35 mouse cellular contexts compared by ENCODE assay signal in genomic region chr9:49384041-49384440, GRCm38 (mm10). TPM values are rescaled to one million over a fixed set of nuclear protein-coding genes. Genes with fewer than 3 reads are reported as not detected.
A peak's percentile ranks its signal among the peaks of the same experiment; 100 is the strongest.
DNase-seq lines count a peak whose midpoint lies in the region; ATAC-seq and TF ChIP-seq lines count a peak whose summit lies in the region.
"Had no signal": no experiment of that assay in that cellular context is flagged by ENCODE, and none has a peak within 500 bp of the region (broad histone marks: within the 10 kb centered on the region; RNA-seq: fewer than 3 reads in every experiment).

No protein-coding gene starts in this region.

- WGBS in midbrain, embryonic 11.5 days, result 13% methylated on average over 3 of the region's 3 CpGs
- 23% methylated on average over 3 of the region's 3 CpGs for WGBS in midbrain, postnatal 0 days
- WGBS in hindbrain, postnatal 0 days, result 18% methylated on average over 3 of the region's 3 CpGs
- WGBS in neural tube, embryonic 13.5 days, result 26% methylated on average over 3 of the region's 3 CpGs

- 0 out of 2 replicates have a peak, but pooled peaks have one; percentile 38 for ATAC-seq in midbrain, embryonic 11.5 days (ENCODE audit: low FRiP score)
- ATAC-seq in midbrain, postnatal 0 days (ENCODE audit: low FRiP score), result no peak
- ATAC-seq in hindbrain, postnatal 0 days, result no peak
- ATAC-seq in neural tube, embryonic 13.5 days (ENCODE audit: low read depth), result peak; percentile 61; the same call in 1 of the 2 replicates
- ATAC-seq: activated CD4-positive, CD25-positive, alpha-beta regulatory T cell, adult 4 months; forebrain, embryonic 16.5 days had no signal

- peak; percentile 14 for DNase-seq in adrenal gland, postnatal 14 days
- DNase-seq in adrenal gland, postnatal 4 days (ENCODE audit: low spot score in 2 of 2), result no peak
- DNase-seq in midbrain, embryonic 11.5 days (ENCODE audit: low spot score, missing footprints), result no peak
- no peak for DNase-seq in midbrain, postnatal 0 days (ENCODE audit: low spot score)
- peak; percentile 21 for DNase-seq in hindbrain, postnatal 0 days (ENCODE audit: low spot score)
- no peak for DNase-seq in layer of hippocampus, postnatal 14 days (ENCODE audit: low spot score in 2 of 2)
- no peak for DNase-seq in layer of hippocampus, adult 18-20 months (ENCODE audit: low spot score in 2 of 2)
- DNase-seq: adrenal gland, adult 8-10 months; cerebellum, adult 8-10 months; cerebellum, postnatal 36 days; gastrocnemius, postnatal 14 days; heart, adult 18-20 months; kidney, adult 2 months; kidney, postnatal 10 days; layer of hippocampus, postnatal 36 days; lung, postnatal 4 days; retina, postnatal 1 day; thymus, postnatal 36 days had no signal

- TF ChIP-seq CTCF in midbrain, postnatal 0 days (IDR thresholded peaks at IDR 0.05), result no peak
- TF ChIP-seq CTCF in hindbrain, postnatal 0 days (IDR thresholded peaks at IDR 0.05; ENCODE audit: low read depth), result no peak

- H3K4me3 ChIP-seq in midbrain, embryonic 11.5 days (ENCODE audit: low read depth, low read length), result no peak overlapping the region
- H3K4me3 ChIP-seq in midbrain, postnatal 0 days (ENCODE audit: low read depth, low read length), result no peak overlapping the region
- H3K4me3 ChIP-seq in hindbrain, postnatal 0 days (ENCODE audit: low read length), result no peak overlapping the region
- H3K4me3 ChIP-seq in neural tube, embryonic 13.5 days, result no peak overlapping the region
- H3K4me3 ChIP-seq: forebrain, embryonic 10.5 days; heart, embryonic 13.5 days; layer of hippocampus, adult 2 months had no signal

- no peaks in the 10 kb centered on the region for H3K9me3 ChIP-seq in midbrain, embryonic 11.5 days (ENCODE audit: control insufficient read depth, low read length)
- no peaks in the 10 kb centered on the region for H3K9me3 ChIP-seq in midbrain, postnatal 0 days (ENCODE audit: low read length)
- no peaks in the 10 kb centered on the region for H3K9me3 ChIP-seq in hindbrain, postnatal 0 days (ENCODE audit: low read length)
- H3K9me3 ChIP-seq in neural tube, embryonic 13.5 days, result no peaks in the 10 kb centered on the region
- H3K9me3 ChIP-seq: forebrain, embryonic 10.5 days; heart, embryonic 13.5 days had no signal

- no peaks in the 10 kb centered on the region for H3K36me3 ChIP-seq in midbrain, embryonic 11.5 days (ENCODE audit: control insufficient read depth, insufficient read depth, low read length)
- H3K36me3 ChIP-seq in midbrain, postnatal 0 days (ENCODE audit: insufficient read depth, low read length), result no peaks in the 10 kb centered on the region
- H3K36me3 ChIP-seq in hindbrain, postnatal 0 days (ENCODE audit: insufficient read depth, low read length), result no peaks in the 10 kb centered on the region
- H3K36me3 ChIP-seq in neural tube, embryonic 13.5 days, result no peaks in the 10 kb centered on the region
- H3K36me3 ChIP-seq: forebrain, embryonic 10.5 days; heart, embryonic 13.5 days had no signal

- H3K4me2 ChIP-seq in midbrain, embryonic 11.5 days, result no peak overlapping the region
- H3K4me2 ChIP-seq in midbrain, postnatal 0 days (ENCODE audit: low read depth, low read length, poor library complexity, severe bottlenecking), result no peak overlapping the region
- no peak overlapping the region for H3K4me2 ChIP-seq in hindbrain, postnatal 0 days (ENCODE audit: low read depth, low read length)
- H3K4me2 ChIP-seq in neural tube, embryonic 13.5 days, result no peak overlapping the region
- H3K4me2 ChIP-seq: heart, embryonic 13.5 days had no signal

- no peak overlapping the region for H3K27ac ChIP-seq in midbrain, embryonic 11.5 days (ENCODE audit: low read depth, low read length)
- H3K27ac ChIP-seq in midbrain, postnatal 0 days (ENCODE audit: low read depth, low read length), result no peak overlapping the region
- H3K27ac ChIP-seq in hindbrain, postnatal 0 days, result no peak overlapping the region
- 0 out of 2 replicates have a peak overlapping the region, but pooled peaks have one; percentile 28 for H3K27ac ChIP-seq in neural tube, embryonic 13.5 days (replicated peaks)
- H3K27ac ChIP-seq: forebrain, embryonic 10.5 days; heart, embryonic 13.5 days; layer of hippocampus, adult 2 months had no signal

- H3K27me3 ChIP-seq in midbrain, embryonic 11.5 days (ENCODE audit: control insufficient read depth, insufficient read depth, low read length), result no peaks in the 10 kb centered on the region; the same call in 1 of the 2 replicates
- H3K27me3 ChIP-seq in midbrain, postnatal 0 days (ENCODE audit: insufficient read depth, low read length), result no peaks in the 10 kb centered on the region
- no peaks in the 10 kb centered on the region for H3K27me3 ChIP-seq in hindbrain, postnatal 0 days (ENCODE audit: insufficient read depth, low read length)
- no peaks in the 10 kb centered on the region for H3K27me3 ChIP-seq in neural tube, embryonic 13.5 days

- H3K9ac ChIP-seq in midbrain, embryonic 11.5 days (ENCODE audit: low read length), result no peak overlapping the region
- no peak overlapping the region for H3K9ac ChIP-seq in midbrain, postnatal 0 days (replicated peaks; ENCODE audit: low read length, poor library complexity, severe bottlenecking)
- H3K9ac ChIP-seq in hindbrain, postnatal 0 days (replicated peaks; ENCODE audit: low read length), result no peak overlapping the region
- H3K9ac ChIP-seq in neural tube, embryonic 13.5 days, result no peak overlapping the region
- H3K9ac ChIP-seq: heart, embryonic 13.5 days had no signal

- H3K4me1 ChIP-seq in midbrain, embryonic 11.5 days (ENCODE audit: control insufficient read depth, insufficient read depth, low read length), result peaks cover 4% of the 10 kb centered on the region; the same call in 1 of the 2 replicates
- H3K4me1 ChIP-seq in midbrain, postnatal 0 days (ENCODE audit: insufficient read depth, low read length), result no peaks in the 10 kb centered on the region
- no peaks in the 10 kb centered on the region for H3K4me1 ChIP-seq in hindbrain, postnatal 0 days (ENCODE audit: insufficient read depth, low read length)
- H3K4me1 ChIP-seq in neural tube, embryonic 13.5 days (replicated peaks), result peaks cover 6% of the 10 kb centered on the region; the same call in 1 of the 2 replicates

RNA-seq across cellular contexts. Expression of gene Ankk1, which starts 42.8 kb away (rescaled TPM):
- not detected in 2 replicates for total RNA-seq in adrenal gland, postnatal 14 days (2021)
- not detected for total RNA-seq in adrenal gland, postnatal 4 days (2021)
- polyA plus RNA-seq in midbrain, embryonic 11.5 days (2014; fragmentation: Nextera tagmentation; extraction: Ambion mirVana), result not detected in 2 replicates
- total RNA-seq in midbrain, postnatal 0 days (2014; rRNA removed), result not detected in 2 replicates
- not detected in 2 replicates for polyA plus RNA-seq in midbrain, postnatal 0 days (2015; fragmentation: Nextera tagmentation; extraction: Ambion mirVana)
- 0.10 and 0.18 TPM in 2 replicates for total RNA-seq in hindbrain, postnatal 0 days (2014; rRNA removed)
- not detected in 2 replicates for polyA plus RNA-seq in hindbrain, postnatal 0 days (2015; fragmentation: Nextera tagmentation; extraction: Ambion mirVana)
- polyA plus RNA-seq in neural tube, embryonic 13.5 days (2015; fragmentation: Nextera tagmentation; extraction: Ambion mirVana), result not detected in 2 replicates
- not detected for total RNA-seq in layer of hippocampus, postnatal 14 days (2021)
- total RNA-seq in layer of hippocampus, adult 18-20 months (2021), result not detected
- total RNA-seq: adrenal gland, adult 8-10 months; gastrocnemius, postnatal 14 days; heart, adult 18-20 months; heart, postnatal 25 days; layer of hippocampus, adult 2 months; layer of hippocampus, postnatal 36 days; left cerebral cortex, postnatal 10 days; liver, adult 2 months; megakaryocyte-erythroid progenitor cell, adult 5-6 weeks had no signal
- polyA plus RNA-seq: activated CD4-positive, CD25-positive, alpha-beta regulatory T cell, adult 4 months; embryonic facial prominence, embryonic 11.5 days; forebrain, embryonic 10.5 days; forebrain, embryonic 16.5 days; heart, embryonic 13.5 days; intestine, embryonic 14.5 days; kidney, adult 2 months; limb, embryonic 11.5 days; liver, adult 2 months; liver, embryonic 16.5 days; lung, embryonic 16.5 days; spleen, adult 2 months had no signal

RNA-seq across cellular contexts. Expression of gene Drd2, which starts 43.6 kb away (rescaled TPM):
- 1.2 and 1.5 TPM in 2 replicates for total RNA-seq in adrenal gland, postnatal 14 days (2021)
- total RNA-seq in adrenal gland, postnatal 4 days (2021), result 1 to 10 TPM; 2.1 to 2.4 TPM
- polyA plus RNA-seq in midbrain, embryonic 11.5 days (2014; fragmentation: Nextera tagmentation; extraction: Ambion mirVana), result 0.56 and 0.62 TPM in 2 replicates
- total RNA-seq in midbrain, postnatal 0 days (2014; rRNA removed), result 12.7 and 13.3 TPM in 2 replicates
- polyA plus RNA-seq in midbrain, postnatal 0 days (2015; fragmentation: Nextera tagmentation; extraction: Ambion mirVana), result 7.8 and 8.6 TPM in 2 replicates
- 8.2 and 8.4 TPM in 2 replicates for total RNA-seq in hindbrain, postnatal 0 days (2014; rRNA removed)
- 4.4 and 4.9 TPM in 2 replicates for polyA plus RNA-seq in hindbrain, postnatal 0 days (2015; fragmentation: Nextera tagmentation; extraction: Ambion mirVana)
- polyA plus RNA-seq in neural tube, embryonic 13.5 days (2015; fragmentation: Nextera tagmentation; extraction: Ambion mirVana), result 3.0 and 3.3 TPM in 2 replicates
- total RNA-seq in layer of hippocampus, postnatal 14 days (2021), result 1 to 10 TPM; 2.6 to 3.4 TPM
- total RNA-seq in layer of hippocampus, adult 18-20 months (2021), result 1 to 10 TPM; 2.6 to 4.0 TPM
- total RNA-seq: gastrocnemius, postnatal 14 days; liver, adult 2 months; megakaryocyte-erythroid progenitor cell, adult 5-6 weeks had no signal
- polyA plus RNA-seq: activated CD4-positive, CD25-positive, alpha-beta regulatory T cell, adult 4 months; embryonic facial prominence, embryonic 11.5 days; limb, embryonic 11.5 days; liver, adult 2 months; liver, embryonic 16.5 days; spleen, adult 2 months; stomach, embryonic 14.5 days had no signal

Comparison
In these comparisons a context has a peak if more than half of its experiments do, and no peak if none do; other contexts are left out.
1. DNase-seq: peak in adrenal gland, postnatal 14 days (single experiment) and hindbrain, postnatal 0 days (single experiment); none in adrenal gland, postnatal 4 days (0 of 2), midbrain, embryonic 11.5 days (single experiment), midbrain, postnatal 0 days (single experiment), layer of hippocampus, postnatal 14 days (0 of 2) and layer of hippocampus, adult 18-20 months (0 of 2).
2. ATAC-seq: peak in midbrain, embryonic 11.5 days (single experiment) and neural tube, embryonic 13.5 days (single experiment); none in midbrain, postnatal 0 days (single experiment) and hindbrain, postnatal 0 days (single experiment).